In genomic region chr10:77113489-77114240, GRCm38 (mm10) we compare ENCODE assay signal across 8 mouse cellular contexts. TPM values are rescaled to one million over a fixed set of nuclear protein-coding genes. Genes with fewer than 3 reads are reported as not detected.
DNase-seq lines count a peak whose midpoint lies in the region; ATAC-seq and TF ChIP-seq lines count a peak whose summit lies in the region.

No protein-coding gene starts in this region.

- no peaks in the 10 kb centered on the region for H3K4me1 ChIP-seq in ES-Bruce4 (ENCODE audit: control insufficient read depth, insufficient read depth, low read length)
- peaks cover 23% of the 10 kb centered on the region for H3K4me1 ChIP-seq in lung, embryonic 14.5 days (ENCODE audit: insufficient read depth)

- 43% methylated on average over 19 of the region's 19 CpGs for WGBS in lung, embryonic 14.5 days

- 0 out of 2 replicates have a peak overlapping the region, but pooled peaks have one; percentile 5 for H3K4me2 ChIP-seq in lung, embryonic 14.5 days

- no peak for TF ChIP-seq EP300 in ES-Bruce4 (IDR thresholded peaks at IDR 0.05; ENCODE audit: insufficient read depth, low read depth, low read length)

- no peak overlapping the region for H3K9ac ChIP-seq in ES-Bruce4 (ENCODE audit: low read depth, poor library complexity, severe bottlenecking)
- no peak overlapping the region for H3K9ac ChIP-seq in lung, embryonic 14.5 days

- H3K36me3 ChIP-seq in ES-Bruce4 (ENCODE audit: control insufficient read depth, insufficient read depth, low read length, poor library complexity, severe bottlenecking) = peaks cover 9% of the 10 kb centered on the region
- no peaks in the 10 kb centered on the region for H3K36me3 ChIP-seq in lung, embryonic 14.5 days (ENCODE audit: insufficient read depth)

- peak; percentile 43 to 78 for DNase-seq in adrenal gland, postnatal 36 days
- peak; percentile 70 for DNase-seq in heart, postnatal 25 days (ENCODE audit: low spot score)
- DNase-seq in lung, embryonic 14.5 days = peak; percentile 76
- DNase-seq in thymus, adult 18-20 months = no peak
- DNase-seq in left cerebral cortex, adult 2 months (ENCODE audit: extremely low spot score in 1 of 2, low spot score in 2 of 2) = no peak
- no peak for DNase-seq in spleen, adult 18-20 months

- H3K27ac ChIP-seq in ES-Bruce4 (ENCODE audit: insufficient read depth, low read length) = no peak overlapping the region
- no peak overlapping the region for H3K27ac ChIP-seq in lung, embryonic 14.5 days (ENCODE audit: low read depth)
- H3K27ac ChIP-seq in left cerebral cortex, adult 2 months = no peak overlapping the region

- TF ChIP-seq CTCF in ES-Bruce4 (IDR thresholded peaks at IDR 0.05; ENCODE audit: low read depth, low read length) = no peak
- TF ChIP-seq CTCF in lung, embryonic 14.5 days (IDR thresholded peaks at IDR 0.05; ENCODE audit: low read depth) = no peak
- TF ChIP-seq CTCF in left cerebral cortex, adult 2 months (IDR thresholded peaks at IDR 0.05) = no peak

- ATAC-seq in lung, embryonic 14.5 days (ENCODE audit: insufficient read depth) = no peak
- no peak for ATAC-seq in activated CD4-positive, CD25-positive, alpha-beta regulatory T cell, adult 4 months

- H3K27me3 ChIP-seq in ES-Bruce4 (ENCODE audit: control insufficient read depth, insufficient read depth, low read length, poor library complexity, severe bottlenecking) = no peaks in the 10 kb centered on the region
- H3K27me3 ChIP-seq in lung, embryonic 14.5 days (ENCODE audit: insufficient read depth, low read length) = no peaks in the 10 kb centered on the region

- no peak for TF ChIP-seq POLR2A in ES-Bruce4 (IDR thresholded peaks at IDR 0.05; ENCODE audit: insufficient read depth, low read length)

- peak overlapping the region; percentile 32 for H3K4me3 ChIP-seq in ES-Bruce4 (ENCODE audit: low read depth, low read length)
- H3K4me3 ChIP-seq in lung, embryonic 14.5 days (ENCODE audit: low read depth, low read length) = no peak overlapping the region
- H3K4me3 ChIP-seq in left cerebral cortex, adult 2 months = no peak overlapping the region

- H3K9me3 ChIP-seq in ES-Bruce4 (replicated peaks; ENCODE audit: control insufficient read depth, insufficient read depth, low read length, poor library complexity, severe bottlenecking) = no peaks in the 10 kb centered on the region
- no peaks in the 10 kb centered on the region for H3K9me3 ChIP-seq in lung, embryonic 14.5 days (ENCODE audit: low read depth, low read length)

- intact Hi-C loops in heart, postnatal 25 days (cut with DNase I) = no loop called here
- intact Hi-C loops in left cerebral cortex, adult 2 months (cut with DNase I) = no loop called here

RNA-seq across cellular contexts. Expression of gene Col18a1, which starts 52.7 kb away (rescaled TPM):
- polyA plus RNA-seq in ES-Bruce4 (2011; ENCODE audit: insufficient read depth, insufficient read length, low read depth, missing spikeins) = 273 and 285 TPM in 2 replicates
- total RNA-seq in adrenal gland, postnatal 36 days (2021) = 10 to 100 TPM; 22.9 to 44.0 TPM
- total RNA-seq in heart, postnatal 25 days (2021) = 10 to 100 TPM; 13.0 to 15.3 TPM
- 204 and 217 TPM in 2 replicates for polyA plus RNA-seq in lung, embryonic 14.5 days (2014; fragmentation: Nextera tagmentation; extraction: Ambion mirVana)
- total RNA-seq in left cerebral cortex, adult 2 months (2021) = 1 to 10 TPM; 3.6 to 3.8 TPM
- polyA plus RNA-seq in activated CD4-positive, CD25-positive, alpha-beta regulatory T cell, adult 4 months (2017; shearing (Covaris generic)) = under 1 TPM; 0.09 to 0.17 TPM

Comparison
In these comparisons a context has a peak if more than half of its experiments do, and no peak if none do; other contexts are left out.
1. DNase-seq: peak in adrenal gland, postnatal 36 days (2 of 2), heart, postnatal 25 days (single experiment) and lung, embryonic 14.5 days (single experiment); none in thymus, adult 18-20 months (0 of 2), left cerebral cortex, adult 2 months (0 of 2) and spleen, adult 18-20 months (0 of 2).